Mouse (Mus musculus): ENCODE measurements around the gene Erv3. TPM values are rescaled to one million over a fixed set of nuclear protein-coding genes. Genes with fewer than 3 reads are reported as not detected.
"Not testable (repeated sequence)": the region's sequence is repeated elsewhere in the genome, so short reads cannot be mapped to it uniquely, and the experiment has no call there.

Erv3 gene
- polyA plus RNA-seq, 1 experiment from 2014 or later = not detected

DNA sequence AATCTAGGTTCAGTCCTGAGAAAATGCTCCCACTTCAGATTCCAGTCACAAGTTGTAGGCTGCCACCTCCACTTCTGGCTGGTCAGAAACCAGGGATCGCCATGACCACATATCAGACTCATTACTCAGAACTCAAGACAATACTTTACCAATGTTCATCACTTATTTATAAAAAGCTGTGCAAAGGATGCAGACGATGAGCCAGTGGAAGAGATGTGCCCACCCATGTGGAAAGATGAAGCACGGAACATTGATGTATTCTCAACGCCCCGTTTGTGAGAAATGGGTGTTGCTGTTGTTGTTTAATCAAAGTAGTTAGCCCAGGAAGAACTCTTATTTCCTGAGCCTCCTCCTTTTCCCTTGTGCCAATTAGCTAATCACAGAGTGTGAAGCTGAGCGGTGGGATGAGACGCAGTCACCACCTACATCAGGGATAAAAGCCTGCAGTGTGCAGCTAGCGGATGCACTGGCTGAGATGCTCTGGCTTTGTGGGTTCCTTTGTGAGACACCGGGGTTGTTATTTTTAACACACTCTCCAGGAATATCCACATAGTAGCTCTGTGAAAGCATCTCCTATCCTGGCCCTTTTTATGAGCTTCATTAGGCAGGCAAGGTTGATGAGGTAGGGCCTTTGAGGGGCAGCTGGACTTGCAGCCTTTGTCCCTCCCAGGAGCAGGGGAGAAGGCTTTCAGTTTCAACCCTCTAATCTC lies 18.8 kb downstream of the Erv3 start:
- Histone ChIP-seq H3K27me3 (no peaks in the 10 kb centered on the region), H3K4me3 (no peak overlapping the region), H3K27ac (no peak overlapping the region), H3K9me3 (no peaks in the 10 kb centered on the region), H3K9ac (no peak overlapping the region), H3K4me1 (no peaks in the 10 kb centered on the region), H3K4me2 (no peak overlapping the region), H3K36me3 (no peaks in the 10 kb centered on the region)
- no peak for ATAC-seq (ENCODE audit: insufficient number of reproducible peaks, low FRiP score, low TSS enrichment, low read depth)
- WGBS = 64% methylated on average over 9 of the region's 9 CpGs

DNA sequence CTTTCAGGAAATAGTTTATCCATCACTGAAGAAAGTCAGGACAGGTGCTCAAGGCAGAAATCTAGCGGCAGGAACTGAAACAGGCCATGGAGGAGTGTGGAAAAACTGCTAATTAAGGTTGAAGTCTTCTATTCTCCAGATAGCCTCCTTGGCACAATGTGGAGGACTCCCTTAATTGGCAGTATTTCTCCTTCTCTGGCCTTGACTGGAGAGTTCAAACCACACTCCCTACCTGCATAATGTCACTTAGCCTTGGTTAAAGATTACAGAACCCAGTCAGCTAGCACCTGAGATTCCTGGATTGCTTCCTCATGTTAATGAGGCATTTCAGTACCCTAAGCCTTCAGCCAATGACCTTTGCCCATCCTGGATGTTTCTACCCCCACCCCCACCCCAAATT lies 25.3 kb downstream of the Erv3 start:
- no peaks in the 10 kb centered on the region for H3K36me3 ChIP-seq
- WGBS = 98% methylated on average over 1 of the region's 1 CpGs

DNA sequence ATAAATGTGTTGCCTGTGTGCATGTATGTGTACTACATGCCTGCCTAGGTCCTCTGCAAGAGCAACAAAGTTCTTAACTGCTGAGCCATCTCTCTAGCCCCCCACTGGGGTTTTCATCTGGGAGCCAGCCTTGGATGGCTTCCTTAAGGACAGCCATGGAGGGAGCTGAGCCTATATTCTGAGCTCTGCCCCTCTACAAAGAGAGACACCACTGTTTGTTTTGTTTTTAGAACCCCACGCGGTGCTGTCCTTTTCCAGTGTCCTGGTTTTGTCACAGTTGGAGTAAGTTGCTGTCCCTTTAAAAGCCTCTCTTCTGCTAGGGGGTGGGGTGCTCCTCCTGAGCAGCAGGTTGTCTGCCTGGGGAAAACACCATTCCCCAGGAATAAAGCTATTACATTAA lies 27.7 kb downstream of the Erv3 start:
- Histone ChIP-seq H3K4me1 (no peaks in the 10 kb centered on the region), H3K9me3 (no peaks in the 10 kb centered on the region), H3K4me2 (no peak overlapping the region), H3K27me3 (no peaks in the 10 kb centered on the region), H3K9ac (no peak overlapping the region), H3K27ac (no peak overlapping the region), H3K4me3 (no peak overlapping the region), H3K36me3 (no peaks in the 10 kb centered on the region)
- ATAC-seq (ENCODE audit: insufficient number of reproducible peaks, low FRiP score, low TSS enrichment, low read depth) = no peak
- 42% methylated on average over 2 of the region's 2 CpGs for WGBS

More for the DNA sequence above, 25.3 kb downstream of the Erv3 start:
- H3K4me2 ChIP-seq = no peak overlapping the region
- H3K9ac ChIP-seq = no peak overlapping the region
- no peak overlapping the region for H3K27ac ChIP-seq
- no peaks in the 10 kb centered on the region for H3K4me1 ChIP-seq
- H3K27me3 ChIP-seq = no peaks in the 10 kb centered on the region
- ATAC-seq (ENCODE audit: insufficient number of reproducible peaks, low FRiP score, low TSS enrichment, low read depth) = no peak
- no peaks in the 10 kb centered on the region for H3K9me3 ChIP-seq
- H3K4me3 ChIP-seq = no peak overlapping the region

DNA sequence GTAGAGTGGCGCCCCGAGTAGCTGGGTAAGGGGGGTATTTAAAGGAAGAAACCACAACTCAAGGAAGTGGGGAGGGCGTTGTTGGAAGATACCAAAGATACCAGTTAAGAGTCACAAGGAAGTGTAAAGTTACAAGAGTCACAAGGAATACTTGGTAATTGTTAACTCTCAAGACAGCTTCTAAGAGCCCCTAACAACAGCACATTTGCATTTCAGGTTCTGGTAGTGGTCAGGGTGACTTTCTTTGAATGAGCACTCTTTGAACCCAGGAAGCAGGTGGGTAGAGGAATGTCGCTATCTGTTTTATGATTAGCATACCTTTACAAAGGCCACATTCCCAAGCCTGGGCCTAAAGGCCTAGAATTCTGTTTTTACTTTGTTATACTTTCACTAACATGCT lies 28.6 kb downstream of the Erv3 start:
- 65% methylated on average over 4 of the region's 4 CpGs for WGBS
- H3K9ac ChIP-seq; ATAC-seq (ENCODE audit: insufficient number of reproducible peaks, low FRiP score, low TSS enrichment, low read depth); H3K4me2 ChIP-seq; H3K36me3 ChIP-seq; H3K27ac ChIP-seq; H3K4me3 ChIP-seq; H3K27me3 ChIP-seq; H3K4me1 ChIP-seq; H3K9me3 ChIP-seq: not testable (repeated sequence)

DNA sequence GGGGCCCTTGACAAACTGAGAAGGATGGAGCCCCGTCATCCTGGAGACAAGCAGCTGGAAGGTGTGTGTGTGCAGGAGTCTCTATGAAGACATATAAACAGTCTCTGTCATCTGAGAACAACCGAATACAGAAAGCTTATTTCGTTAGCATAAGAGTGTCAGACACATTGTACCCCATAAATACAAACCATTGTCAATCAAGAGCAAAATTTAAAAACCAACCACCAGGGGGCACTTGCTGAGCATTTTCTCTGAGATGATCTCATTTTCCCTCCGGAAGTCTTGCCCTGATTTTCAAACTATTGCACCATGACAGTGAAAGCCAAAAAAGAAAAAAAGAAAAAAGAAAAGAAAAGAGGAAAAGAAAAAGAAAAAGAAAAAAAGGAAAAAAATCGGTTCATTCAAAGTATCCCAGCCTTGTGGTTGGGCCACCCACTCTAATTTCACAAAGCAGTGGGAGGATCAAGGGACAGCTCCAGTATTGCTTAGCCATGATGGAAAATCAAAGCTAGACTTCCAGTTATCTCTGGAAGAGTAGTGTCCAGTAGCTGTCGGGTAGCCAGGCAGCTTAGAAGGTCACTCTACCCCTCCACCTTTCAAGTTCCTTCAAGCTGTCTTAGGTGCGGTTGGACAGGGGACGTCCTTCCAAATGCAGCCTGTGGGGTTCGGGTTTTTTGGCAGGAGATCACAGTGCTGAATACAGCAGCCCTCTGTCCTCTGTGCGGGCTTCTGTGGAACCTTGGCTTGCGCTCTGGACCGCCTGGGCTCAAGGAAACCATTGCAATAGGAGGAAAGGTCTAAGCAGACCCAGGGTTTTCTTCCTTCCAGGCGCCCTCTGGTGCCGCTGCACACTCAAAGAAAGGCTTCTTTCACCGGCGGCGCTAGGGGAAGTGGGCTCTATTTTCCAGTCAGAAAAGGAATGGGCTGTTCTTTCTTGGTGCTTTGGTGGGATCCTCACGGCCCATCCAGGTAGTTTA lies 31.3 kb downstream of the Erv3 start:
- H3K27ac ChIP-seq = peak overlapping the region; percentile 43; the same call in 1 of the 2 replicates

DNA sequence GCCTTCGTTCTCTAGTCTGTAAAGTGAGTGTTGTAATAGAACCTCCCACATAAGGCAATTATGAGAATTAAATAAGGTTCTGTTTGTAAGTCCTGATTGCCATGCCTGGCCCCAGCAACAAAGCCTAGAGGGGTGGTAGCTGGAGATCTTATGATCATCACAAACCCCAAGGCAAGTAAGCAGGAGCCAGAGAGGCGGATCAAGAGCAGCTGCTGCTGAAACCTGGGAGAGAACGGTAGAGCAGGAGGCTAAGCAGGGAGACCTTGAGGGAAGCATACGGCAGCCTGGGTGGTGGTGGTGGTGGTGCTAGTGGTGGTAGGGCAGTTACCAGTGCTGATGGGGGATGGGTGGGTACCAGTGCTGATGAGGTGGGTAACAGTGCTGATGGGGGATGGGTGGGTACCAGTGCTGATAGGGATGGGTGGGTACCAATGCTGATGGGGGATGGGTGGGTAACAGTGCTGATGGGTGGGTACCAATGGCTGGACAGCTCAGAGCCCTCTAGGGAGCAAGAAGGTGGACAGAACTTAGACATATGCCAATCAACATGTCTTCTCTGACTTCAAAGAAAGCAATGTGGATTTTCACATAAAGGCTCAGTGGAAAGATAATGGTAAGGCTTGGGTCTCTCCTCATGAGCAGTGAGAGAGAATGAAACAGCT lies 32.4 kb downstream of the Erv3 start:
- H3K4me1 ChIP-seq = no peaks in the 10 kb centered on the region
- H3K9ac ChIP-seq = no peak overlapping the region
- no peak overlapping the region for H3K4me2 ChIP-seq
- H3K27ac ChIP-seq = no peak overlapping the region
- WGBS = 74% methylated on average over 4 of the region's 4 CpGs
- no peaks in the 10 kb centered on the region for H3K36me3 ChIP-seq
- H3K27me3 ChIP-seq = no peaks in the 10 kb centered on the region
- ATAC-seq (ENCODE audit: insufficient number of reproducible peaks, low FRiP score, low TSS enrichment, low read depth) = no peak
- no peak overlapping the region for H3K4me3 ChIP-seq
- H3K9me3 ChIP-seq = no peaks in the 10 kb centered on the region

More for the DNA sequence above, 31.3 kb downstream of the Erv3 start:
- Histone ChIP-seq H3K9ac (no peak overlapping the region), H3K4me1 (no peaks in the 10 kb centered on the region), H3K9me3 (no peaks in the 10 kb centered on the region), H3K4me3 (no peak overlapping the region), H3K4me2 (peak overlapping the region; percentile 24; the same call in 1 of the 2 replicates), H3K27me3 (no peaks in the 10 kb centered on the region), H3K36me3 (no peaks in the 10 kb centered on the region)
- WGBS = 42% methylated on average over 18 of the region's 18 CpGs
- ATAC-seq (ENCODE audit: insufficient number of reproducible peaks, low FRiP score, low TSS enrichment, low read depth) = peak; percentile 68; the same call in 1 of the 2 replicates

DNA sequence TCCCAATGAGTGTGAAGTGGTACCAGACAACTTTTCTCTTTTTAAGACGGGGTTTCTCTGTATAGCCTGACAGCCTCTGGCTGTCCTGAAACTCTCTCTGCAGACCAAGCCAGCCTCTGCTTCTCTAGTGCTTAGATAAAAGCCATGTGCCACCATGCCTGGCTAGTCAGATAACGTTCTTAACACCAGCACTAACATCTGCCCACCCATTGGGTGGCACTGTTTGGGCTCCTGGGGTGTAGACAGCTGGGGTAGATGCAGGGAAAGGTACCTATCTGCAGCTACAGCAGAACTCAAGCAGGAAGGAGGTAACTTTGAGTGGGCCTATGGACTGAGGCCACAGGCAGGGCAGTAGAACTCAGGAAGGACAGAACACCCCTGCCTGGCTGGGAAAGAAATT lies 34.0 kb downstream of the Erv3 start:
- H3K4me1 ChIP-seq = peaks cover 2% of the 10 kb centered on the region; the same call in 1 of the 2 replicates

DNA sequence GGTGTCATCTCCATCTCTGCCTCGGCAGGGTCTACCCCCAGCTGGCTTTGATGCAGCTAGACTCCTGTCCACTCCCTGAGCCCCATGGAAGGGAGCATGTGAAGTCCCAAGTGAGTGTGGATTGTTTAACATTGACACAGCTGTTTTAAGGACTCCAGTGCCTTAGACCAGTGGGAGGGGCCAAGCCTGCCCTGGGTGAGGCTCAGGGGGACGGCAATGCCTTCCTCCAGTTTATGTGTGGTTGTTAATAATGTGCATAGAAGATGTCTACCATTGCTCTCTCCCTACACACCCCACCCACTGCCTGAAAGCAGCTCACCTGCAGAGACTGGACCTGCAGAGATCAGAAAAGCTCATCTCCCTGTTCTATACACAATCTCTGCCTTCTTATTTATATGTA lies 35.6 kb downstream of the Erv3 start:
- peaks cover 5% of the 10 kb centered on the region; the same call in 1 of the 2 replicates for H3K4me1 ChIP-seq
- WGBS = 29% methylated on average over 2 of the region's 2 CpGs
- H3K27ac ChIP-seq = no peak overlapping the region
- no peak overlapping the region for H3K4me2 ChIP-seq
- H3K36me3 ChIP-seq = no peaks in the 10 kb centered on the region
- no peaks in the 10 kb centered on the region for H3K27me3 ChIP-seq
- no peak overlapping the region for H3K9ac ChIP-seq
- no peaks in the 10 kb centered on the region for H3K9me3 ChIP-seq
- H3K4me3 ChIP-seq = no peak overlapping the region
- no peak for ATAC-seq (ENCODE audit: insufficient number of reproducible peaks, low FRiP score, low TSS enrichment, low read depth)

More for the DNA sequence above, 34.0 kb downstream of the Erv3 start:
- no peaks in the 10 kb centered on the region for H3K27me3 ChIP-seq
- H3K36me3 ChIP-seq = no peaks in the 10 kb centered on the region
- H3K4me2 ChIP-seq = no peak overlapping the region
- WGBS = 54% methylated on average over 2 of the region's 2 CpGs
- H3K9me3 ChIP-seq = no peaks in the 10 kb centered on the region
- H3K4me3 ChIP-seq = no peak overlapping the region
- no peak for ATAC-seq (ENCODE audit: insufficient number of reproducible peaks, low FRiP score, low TSS enrichment, low read depth)
- no peak overlapping the region for H3K9ac ChIP-seq
- H3K27ac ChIP-seq = no peak overlapping the region

DNA sequence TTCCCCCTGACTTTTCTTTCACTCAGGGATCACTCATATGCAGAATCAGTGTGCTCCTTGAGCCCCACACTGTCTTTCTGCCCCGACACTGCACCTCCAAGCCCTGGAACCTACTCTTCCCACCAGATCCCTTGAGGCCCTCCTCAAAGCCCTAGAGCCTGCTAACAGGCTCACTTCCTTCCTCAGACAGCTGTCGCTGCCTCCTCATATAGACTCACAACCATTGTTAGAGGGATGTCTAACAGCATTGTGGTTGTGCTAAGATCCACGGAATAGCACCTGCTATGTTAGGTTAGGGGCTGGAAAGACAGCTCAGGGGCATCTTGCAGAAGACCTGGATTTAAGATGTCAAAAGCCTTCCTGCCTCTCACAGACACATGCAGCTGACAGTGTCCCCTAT lies 37.1 kb downstream of the Erv3 start:
- Histone ChIP-seq H3K4me1 (peaks cover 5% of the 10 kb centered on the region; the same call in 1 of the 2 replicates), H3K9ac (no peak overlapping the region)

DNA sequence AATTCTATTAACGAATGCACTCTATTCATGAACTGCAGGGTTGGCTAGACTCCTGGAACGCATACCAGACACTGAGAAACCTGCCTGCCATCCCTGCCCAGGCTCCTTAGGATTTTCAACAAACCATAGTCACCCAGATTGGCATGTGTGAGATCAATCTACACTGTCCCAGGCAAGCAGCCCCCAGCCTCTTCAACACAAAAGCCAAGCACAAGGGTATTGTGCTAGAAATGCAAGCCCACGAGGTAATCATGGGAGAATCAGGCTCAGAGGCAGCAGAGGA lies 37.9 kb downstream of the Erv3 start:
- no peak overlapping the region for H3K4me2 ChIP-seq
- no peaks in the 10 kb centered on the region for H3K27me3 ChIP-seq
- H3K36me3 ChIP-seq = no peaks in the 10 kb centered on the region
- no peak overlapping the region for H3K27ac ChIP-seq
- ATAC-seq (ENCODE audit: insufficient number of reproducible peaks, low FRiP score, low TSS enrichment, low read depth) = no peak
- H3K9me3 ChIP-seq = no peaks in the 10 kb centered on the region
- WGBS = 58% methylated on average over 3 of the region's 3 CpGs
- no peak overlapping the region for H3K4me3 ChIP-seq
- peaks cover 5% of the 10 kb centered on the region; the same call in 1 of the 2 replicates for H3K4me1 ChIP-seq
- no peak overlapping the region for H3K9ac ChIP-seq

More for the DNA sequence above, 37.1 kb downstream of the Erv3 start:
- Histone ChIP-seq H3K4me2 (no peak overlapping the region), H3K9me3 (no peaks in the 10 kb centered on the region), H3K27me3 (no peaks in the 10 kb centered on the region), H3K27ac (no peak overlapping the region), H3K36me3 (no peaks in the 10 kb centered on the region), H3K4me3 (no peak overlapping the region)
- no peak for ATAC-seq (ENCODE audit: insufficient number of reproducible peaks, low FRiP score, low TSS enrichment, low read depth)
- 78% methylated on average over 3 of the region's 3 CpGs for WGBS

DNA sequence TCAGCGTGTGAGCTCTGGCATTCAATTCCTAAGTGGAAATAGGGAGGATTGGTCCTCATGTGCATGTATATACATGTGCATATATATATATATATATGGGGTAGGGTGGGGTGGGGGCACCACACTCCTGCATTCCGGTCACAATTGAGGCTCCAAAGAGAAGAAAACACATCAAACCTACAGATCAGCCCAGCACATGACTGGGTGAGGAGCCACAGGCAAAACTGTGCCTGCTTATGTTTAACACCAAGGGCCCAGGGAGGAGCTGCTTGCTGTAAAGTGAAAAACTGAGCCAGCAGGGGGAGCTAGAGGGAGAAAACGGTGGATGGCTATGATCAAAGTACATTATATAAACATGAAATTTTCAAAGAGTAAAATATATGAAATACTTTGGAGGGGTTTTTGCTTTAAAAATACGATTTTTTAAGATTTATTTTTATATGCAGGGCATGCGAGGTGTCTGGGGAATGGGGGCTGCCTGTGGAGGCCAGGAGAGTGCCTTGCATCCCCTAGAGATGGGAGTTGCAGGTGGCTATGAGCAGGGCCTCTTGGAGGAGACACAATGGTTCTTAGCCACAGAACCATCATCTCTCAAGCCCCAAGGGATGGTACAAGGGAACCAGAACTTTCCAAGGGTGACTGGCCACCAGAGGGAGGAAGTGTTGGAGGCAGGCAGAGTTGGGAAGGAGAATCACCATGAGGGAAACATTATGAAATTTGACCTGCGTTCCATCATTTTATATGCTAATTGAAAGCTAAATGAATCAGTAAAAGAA lies 38.4 kb downstream of the Erv3 start:
- Histone ChIP-seq H3K27me3 (no peaks in the 10 kb centered on the region), H3K36me3 (no peaks in the 10 kb centered on the region), H3K9ac (no peak overlapping the region), H3K4me2 (no peak overlapping the region), H3K4me3 (no peak overlapping the region), H3K27ac (no peak overlapping the region), H3K4me1 (peaks cover 5% of the 10 kb centered on the region; the same call in 1 of the 2 replicates), H3K9me3 (no peaks in the 10 kb centered on the region)
- 26% methylated on average over 6 of the region's 6 CpGs for WGBS
- ATAC-seq (ENCODE audit: insufficient number of reproducible peaks, low FRiP score, low TSS enrichment, low read depth) = no peak
